Mouse (Mus musculus): ENCODE results near the gene Abca3.

- TF ChIP-seq CTCF (IDR thresholded peaks at IDR 0.05; ENCODE audit: low read depth) (peak; percentile 1; the same call in 1 of the 2 replicates), EP300 (IDR thresholded peaks at IDR 0.05; ENCODE audit: low read depth) (no peak)
These were observed 74.9 kb downstream of the Abca3 start, which contains the start of gene Eci1 for GRCm38 (mm10) chr17:24426471-24427169.

Data from liver, postnatal 0 days (tissue).